Mouse (Mus musculus): ENCODE measurements at regions not wholly inside any gene's neighbourhood (a gene's known extent, or its start where the extent isn't known, plus 50 kb on each side); places are given as distances from the start of the nearest gene placed in this dataset.

GRCm38 (mm10) chr9:116361092-116361491 is 185.9 kb upstream of the Tgfbr2 start:
- no peak for TF ChIP-seq POLR2A (IDR thresholded peaks at IDR 0.05; ENCODE audit: low read depth, low read length)
- no peak for TF ChIP-seq CTCF (IDR thresholded peaks at IDR 0.05; ENCODE audit: extremely low read depth, insufficient read depth, insufficient read length, insufficient replicate concordance)
- 69% methylated on average over 3 of the region's 3 CpGs for whole genome bisulfite sequencing

GRCm38 (mm10) chr9:116354056-116354732 is 179.0 kb upstream of the Tgfbr2 start:
- no peaks in the 10 kb centered on the region for H3K36me3 ChIP-seq (ENCODE audit: control insufficient read depth, insufficient read depth, low read length)
- TF ChIP-seq CTCF (IDR thresholded peaks at IDR 0.05; ENCODE audit: extremely low read depth, insufficient read depth, insufficient read length, insufficient replicate concordance) (no peak), POLR2A (IDR thresholded peaks at IDR 0.05; ENCODE audit: low read depth, low read length) (no peak)
- H3K4me3 ChIP-seq (ENCODE audit: extremely low read depth, insufficient read depth, insufficient read length) = no peak overlapping the region
- 92% methylated on average over 7 of the region's 7 CpGs for WGBS
- H3K4me1 ChIP-seq (ENCODE audit: control insufficient read depth, insufficient read depth, insufficient read length) = peaks cover 2% of the 10 kb centered on the region; the same call in 1 of the 2 replicates
- DNase-seq (ENCODE audit: low read depth in 1 of 2, low spot score in 2 of 2) = no peak
- no peak overlapping the region for H3K27ac ChIP-seq (ENCODE audit: insufficient read depth, low read length)
- no peaks in the 10 kb centered on the region for H3K27me3 ChIP-seq (ENCODE audit: control insufficient read depth, insufficient read depth, low read length)

More at GRCm38 (mm10) chr9:116361092-116361491, 185.9 kb upstream of the Tgfbr2 start:
- no peak overlapping the region for H3K27ac ChIP-seq (ENCODE audit: insufficient read depth, low read length)
- no peak overlapping the region for H3K4me3 ChIP-seq (ENCODE audit: extremely low read depth, insufficient read depth, insufficient read length)
- no peaks in the 10 kb centered on the region for H3K27me3 ChIP-seq (ENCODE audit: control insufficient read depth, insufficient read depth, low read length)
- H3K36me3 ChIP-seq (ENCODE audit: control insufficient read depth, insufficient read depth, low read length) = no peaks in the 10 kb centered on the region
- no peak for DNase-seq (ENCODE audit: low read depth in 1 of 2, low spot score in 2 of 2)
- peaks cover 8% of the 10 kb centered on the region; the same call in 1 of the 2 replicates for H3K4me1 ChIP-seq (ENCODE audit: control insufficient read depth, insufficient read depth, insufficient read length)

GRCm38 (mm10) chr9:116352801-116353494 is 177.8 kb upstream of the Tgfbr2 start:
- DNase-seq (ENCODE audit: low read depth in 1 of 2, low spot score in 2 of 2) = no peak
- H3K4me1 ChIP-seq (ENCODE audit: control insufficient read depth, insufficient read depth, insufficient read length) = peaks cover 2% of the 10 kb centered on the region; the same call in 1 of the 2 replicates
- no peak overlapping the region for H3K4me3 ChIP-seq (ENCODE audit: extremely low read depth, insufficient read depth, insufficient read length)
- H3K27me3 ChIP-seq (ENCODE audit: control insufficient read depth, insufficient read depth, low read length) = no peaks in the 10 kb centered on the region
- no peaks in the 10 kb centered on the region for H3K36me3 ChIP-seq (ENCODE audit: control insufficient read depth, insufficient read depth, low read length)
- 85% methylated on average over 4 of the region's 4 CpGs for WGBS
- TF ChIP-seq POLR2A (IDR thresholded peaks at IDR 0.05; ENCODE audit: low read depth, low read length) = no peak
- no peak for TF ChIP-seq CTCF (IDR thresholded peaks at IDR 0.05; ENCODE audit: extremely low read depth, insufficient read depth, insufficient read length, insufficient replicate concordance)
- no peak overlapping the region for H3K27ac ChIP-seq (ENCODE audit: insufficient read depth, low read length)

- no peak for DNase-seq (ENCODE audit: low read depth in 1 of 2, low spot score in 2 of 2)
- Histone ChIP-seq H3K4me1 (ENCODE audit: control insufficient read depth, insufficient read depth, insufficient read length) (peaks cover 2% of the 10 kb centered on the region; the same call in 1 of the 2 replicates), H3K36me3 (ENCODE audit: control insufficient read depth, insufficient read depth, low read length) (no peaks in the 10 kb centered on the region), H3K27ac (ENCODE audit: insufficient read depth, low read length) (no peak overlapping the region), H3K27me3 (ENCODE audit: control insufficient read depth, insufficient read depth, low read length) (no peaks in the 10 kb centered on the region), H3K4me3 (ENCODE audit: extremely low read depth, insufficient read depth, insufficient read length) (no peak overlapping the region)
- 76% methylated on average over 10 of the region's 10 CpGs for WGBS
- TF ChIP-seq CTCF (IDR thresholded peaks at IDR 0.05; ENCODE audit: extremely low read depth, insufficient read depth, insufficient read length, insufficient replicate concordance) (no peak), POLR2A (IDR thresholded peaks at IDR 0.05; ENCODE audit: low read depth, low read length) (no peak)
These were observed 175.8 kb upstream of the Tgfbr2 start for GRCm38 (mm10) chr9:116350804-116351547.

- WGBS = 93% methylated on average over 8 of the region's 8 CpGs
- TF ChIP-seq POLR2A (IDR thresholded peaks at IDR 0.05; ENCODE audit: low read depth, low read length) (no peak), CTCF (IDR thresholded peaks at IDR 0.05; ENCODE audit: extremely low read depth, insufficient read depth, insufficient read length, insufficient replicate concordance) (no peak)
- Histone ChIP-seq H3K4me3 (ENCODE audit: extremely low read depth, insufficient read depth, insufficient read length) (no peak overlapping the region), H3K27ac (ENCODE audit: insufficient read depth, low read length) (no peak overlapping the region), H3K27me3 (ENCODE audit: control insufficient read depth, insufficient read depth, low read length) (no peaks in the 10 kb centered on the region), H3K36me3 (ENCODE audit: control insufficient read depth, insufficient read depth, low read length) (no peaks in the 10 kb centered on the region), H3K4me1 (ENCODE audit: control insufficient read depth, insufficient read depth, insufficient read length) (peaks cover 2% of the 10 kb centered on the region; the same call in 1 of the 2 replicates)
- no peak for DNase-seq (ENCODE audit: low read depth in 1 of 2, low spot score in 2 of 2)
These were observed 171.9 kb upstream of the Tgfbr2 start for GRCm38 (mm10) chr9:116347021-116347420.

GRCm38 (mm10) chr9:116346495-116346894 is 171.3 kb upstream of the Tgfbr2 start:
- no peaks in the 10 kb centered on the region for H3K36me3 ChIP-seq (ENCODE audit: control insufficient read depth, insufficient read depth, low read length)
- H3K27ac ChIP-seq (ENCODE audit: insufficient read depth, low read length) = no peak overlapping the region
- H3K4me1 ChIP-seq (ENCODE audit: control insufficient read depth, insufficient read depth, insufficient read length) = peaks cover 2% of the 10 kb centered on the region; the same call in 1 of the 2 replicates
- TF ChIP-seq POLR2A (IDR thresholded peaks at IDR 0.05; ENCODE audit: low read depth, low read length) = no peak
- TF ChIP-seq CTCF (IDR thresholded peaks at IDR 0.05; ENCODE audit: extremely low read depth, insufficient read depth, insufficient read length, insufficient replicate concordance) = no peak
- WGBS = 90% methylated on average over 7 of the region's 7 CpGs
- no peak overlapping the region for H3K4me3 ChIP-seq (ENCODE audit: extremely low read depth, insufficient read depth, insufficient read length)
- no peaks in the 10 kb centered on the region for H3K27me3 ChIP-seq (ENCODE audit: control insufficient read depth, insufficient read depth, low read length)
- DNase-seq (ENCODE audit: low read depth in 1 of 2, low spot score in 2 of 2) = no peak

Measured in spleen, adult 2 months (tissue).